Mouse (Mus musculus): ENCODE measurements around the gene Nemf. TPM values are rescaled to one million over a fixed set of nuclear protein-coding genes. Genes with fewer than 3 reads are reported as not detected.
"Not testable (repeated sequence)": the region's sequence is repeated elsewhere in the genome, so short reads cannot be mapped to it uniquely, and the experiment has no call there.

The Nemf gene
- total RNA-seq, 1 experiment from 2014 or later, result 39.1 TPM

DNA sequence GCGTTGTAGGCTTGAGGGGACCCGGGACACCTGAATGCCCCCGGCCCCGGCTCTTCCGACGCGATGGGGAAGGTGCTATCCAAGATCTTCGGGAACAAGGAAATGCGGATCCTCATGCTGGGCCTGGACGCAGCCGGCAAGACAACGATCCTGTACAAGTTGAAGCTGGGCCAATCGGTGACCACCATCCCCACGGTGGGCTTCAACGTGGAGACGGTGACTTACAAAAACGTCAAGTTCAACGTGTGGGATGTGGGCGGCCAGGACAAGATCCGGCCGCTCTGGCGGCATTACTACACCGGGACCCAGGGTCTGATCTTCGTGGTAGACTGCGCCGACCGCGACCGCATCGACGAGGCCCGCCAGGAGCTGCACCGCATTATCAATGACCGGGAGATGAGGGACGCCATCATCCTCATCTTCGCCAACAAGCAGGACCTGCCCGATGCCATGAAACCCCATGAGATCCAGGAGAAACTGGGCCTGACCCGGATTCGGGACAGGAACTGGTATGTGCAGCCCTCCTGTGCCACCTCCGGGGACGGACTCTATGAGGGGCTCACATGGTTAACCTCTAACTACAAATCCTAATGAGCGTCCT, 15.9 kb upstream of the Nemf start:
- peak; percentile 23 for DNase-seq

DNA sequence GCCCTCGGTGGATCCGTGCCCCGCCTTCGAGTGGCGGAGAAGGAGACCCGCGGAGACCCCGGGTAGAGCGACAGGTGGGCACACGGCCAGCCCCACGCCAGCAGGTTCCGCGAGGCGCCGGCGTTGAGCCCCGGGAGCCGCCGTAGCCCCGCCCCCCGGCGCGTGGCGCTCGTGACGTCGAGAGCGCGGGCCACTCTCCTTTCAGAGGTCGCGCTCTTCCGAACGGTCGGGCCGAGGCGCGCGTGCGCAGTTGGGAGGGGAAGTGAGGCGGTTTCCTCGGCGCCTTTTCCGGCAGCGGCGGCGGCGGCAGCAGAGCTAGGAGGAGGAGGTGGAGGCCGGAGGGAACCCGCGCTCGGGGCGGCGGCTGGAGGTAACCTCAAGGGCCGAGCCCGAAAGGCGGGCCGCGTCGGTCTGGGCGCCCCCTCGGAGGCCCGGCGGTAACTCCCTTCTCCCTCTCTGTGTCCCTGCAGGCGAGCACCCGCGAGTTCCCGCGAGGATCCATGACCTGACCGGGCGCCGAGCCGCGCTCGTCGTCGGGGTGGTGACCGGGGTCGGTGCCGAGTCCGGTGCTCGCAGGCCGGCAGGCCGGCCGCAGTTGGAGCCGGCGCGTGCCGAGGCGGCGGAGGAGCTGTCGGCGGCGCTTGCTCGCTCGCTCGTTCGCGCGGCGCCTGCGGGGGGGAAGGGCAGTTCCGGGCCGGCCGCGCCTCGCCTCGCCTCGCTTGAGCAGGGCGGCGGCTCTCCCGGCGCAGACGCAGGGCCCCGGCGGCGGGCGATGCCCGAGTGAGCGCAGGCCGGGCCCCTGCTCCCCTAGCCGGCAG, 15.1 kb upstream of the Nemf start, which contains the start of the genes Arf6 and Gm9887:
Arf6 (plus strand) TSS at position 297 of the 818 bp plus-strand sequence.
Gm9887 (minus strand) TSS at position 605 of the 818 bp plus-strand sequence.
- DNase-seq, result peak; percentile 100

DNA sequence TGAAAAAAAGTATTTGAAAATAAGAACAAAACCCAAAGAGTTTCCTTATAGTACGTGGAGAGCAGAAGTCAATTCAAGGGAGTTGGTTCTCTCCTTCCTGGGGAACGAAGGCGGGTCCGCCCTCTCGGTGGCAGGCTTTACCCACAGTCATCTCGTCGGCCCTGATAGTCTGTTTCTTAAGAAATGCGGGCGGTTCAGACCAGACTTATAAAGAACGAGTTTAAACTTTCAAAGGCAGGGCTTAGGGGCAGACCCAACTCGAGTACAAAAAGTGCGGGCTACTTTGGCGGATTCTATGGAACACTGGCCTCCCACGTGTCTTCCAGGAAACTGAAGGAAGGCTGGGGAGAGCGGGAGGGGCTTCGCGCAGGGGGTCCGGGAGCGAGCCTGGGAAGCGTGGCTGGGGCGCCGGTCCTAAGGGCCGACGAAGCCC, 14.5 kb upstream of the Nemf start:
- DNase-seq, result no peak

DNA sequence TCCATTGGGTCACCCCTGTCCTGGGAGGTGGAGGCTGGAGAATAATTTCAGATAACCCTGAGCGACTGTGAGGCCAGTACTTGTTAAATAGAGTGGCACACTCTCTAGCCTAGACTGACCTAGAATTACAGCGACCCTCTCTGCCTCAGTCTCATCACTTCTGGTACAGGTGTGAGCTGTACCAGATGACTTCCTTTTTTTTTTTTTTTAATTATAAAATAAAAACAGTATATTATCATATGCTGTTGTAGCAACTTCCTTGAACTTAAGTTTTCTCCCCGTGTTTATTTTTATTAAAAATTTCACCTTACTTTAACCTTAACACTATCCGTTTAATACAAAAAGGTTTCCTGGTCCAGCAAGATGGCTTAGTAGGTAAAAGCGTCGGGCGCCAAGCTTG, 14.0 kb upstream of the Nemf start:
- no peak for DNase-seq

DNA sequence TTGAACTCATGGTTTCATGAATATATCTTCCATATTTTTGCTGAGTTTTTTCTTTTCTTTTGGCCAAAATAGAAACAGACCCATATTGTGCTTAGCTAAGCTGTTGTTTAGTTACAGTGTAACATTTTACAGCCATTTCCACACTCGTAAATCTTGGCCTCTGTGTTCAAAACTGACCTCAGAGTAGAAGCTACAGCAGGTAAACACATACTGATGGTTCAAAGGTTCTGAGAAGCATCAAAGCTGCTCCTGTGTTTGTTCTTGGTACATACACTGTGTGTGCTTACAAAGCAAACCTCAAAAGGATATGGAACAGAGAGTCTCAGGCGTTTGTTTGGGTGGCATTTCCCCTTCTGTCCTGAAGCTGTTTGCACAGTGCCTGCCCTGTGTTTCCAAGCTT, 10.6 kb upstream of the Nemf start:
- no peak for DNase-seq

DNA sequence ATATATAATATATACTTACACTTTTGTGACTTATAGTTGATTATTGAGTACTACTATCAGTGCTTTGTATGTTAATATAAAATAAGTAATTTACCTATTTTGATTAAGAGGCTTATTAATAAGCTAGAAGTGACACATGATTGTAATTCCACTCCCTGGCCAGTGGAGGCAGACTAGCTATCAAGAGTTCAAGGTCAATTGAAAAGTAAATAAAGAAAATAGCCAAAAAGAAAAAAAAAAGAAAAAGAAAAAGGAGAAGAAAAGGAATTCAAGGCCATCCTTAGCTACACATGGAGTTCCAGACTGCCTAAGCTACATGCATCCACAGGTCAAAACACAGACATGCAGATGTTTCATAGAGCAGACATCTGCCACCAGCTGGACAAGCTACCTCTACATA, 9.5 kb upstream of the Nemf start:
- no peak for DNase-seq

DNA sequence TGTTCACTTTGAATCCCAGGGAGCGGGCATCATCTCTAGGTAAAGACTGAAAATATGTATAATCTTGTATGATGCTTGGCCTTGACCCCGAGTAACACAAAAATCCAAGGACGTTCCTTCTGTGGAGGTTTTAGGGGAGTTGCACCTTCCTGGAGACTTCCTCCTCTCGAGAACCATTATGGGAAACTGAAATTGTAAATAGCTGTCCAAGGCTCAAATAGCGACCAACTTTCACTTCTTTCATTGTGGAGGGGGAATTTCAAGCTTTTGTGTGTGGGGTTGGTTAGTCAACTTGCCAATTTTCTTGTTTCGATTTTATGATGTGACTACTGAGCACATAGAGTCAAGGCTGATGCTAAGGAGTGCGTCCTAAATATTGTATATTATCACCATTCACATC, 8.8 kb upstream of the Nemf start:
- no peak for DNase-seq

DNA sequence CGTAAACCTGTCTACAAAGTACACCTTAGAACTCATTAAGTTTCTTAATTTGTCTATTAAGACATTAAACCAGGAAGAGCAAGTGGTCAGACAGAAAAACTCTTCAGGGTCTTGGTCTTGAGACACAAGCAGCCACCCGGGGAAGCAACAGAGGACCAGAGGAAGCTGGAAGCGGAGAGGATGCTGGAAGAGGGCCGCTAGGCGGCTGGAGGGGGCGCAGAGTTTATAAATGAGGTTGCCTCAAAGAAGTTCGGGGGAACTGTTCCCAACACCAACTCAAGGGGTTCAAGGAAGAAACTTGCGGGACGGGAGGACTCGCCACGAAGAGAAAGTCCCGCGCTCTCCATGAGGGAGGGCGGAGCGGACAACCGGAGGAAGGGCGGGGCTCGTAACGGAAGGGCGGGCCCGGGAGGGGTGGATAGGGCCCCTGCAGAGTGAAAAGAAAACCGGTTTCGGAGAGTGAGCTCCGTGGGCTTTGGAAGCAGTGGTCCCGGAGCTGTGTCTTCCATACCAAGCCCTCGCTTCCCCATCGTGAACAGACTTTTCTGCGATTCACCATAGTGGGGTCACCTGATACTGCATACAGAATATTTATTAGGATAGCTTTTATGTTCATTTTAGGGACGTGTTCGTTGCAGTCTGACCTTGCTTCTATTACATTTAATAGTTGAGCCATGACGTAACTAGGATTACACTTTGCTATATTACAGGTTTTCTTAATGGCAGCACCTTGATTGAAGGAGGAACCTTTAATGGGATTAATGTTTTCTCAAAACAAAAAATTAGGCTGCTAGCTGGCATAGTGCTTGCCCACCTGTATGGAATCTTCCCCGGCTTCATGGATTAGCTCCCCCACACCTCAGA, 7.2 kb upstream of the Nemf start:
- peak; percentile 90 for DNase-seq

DNA sequence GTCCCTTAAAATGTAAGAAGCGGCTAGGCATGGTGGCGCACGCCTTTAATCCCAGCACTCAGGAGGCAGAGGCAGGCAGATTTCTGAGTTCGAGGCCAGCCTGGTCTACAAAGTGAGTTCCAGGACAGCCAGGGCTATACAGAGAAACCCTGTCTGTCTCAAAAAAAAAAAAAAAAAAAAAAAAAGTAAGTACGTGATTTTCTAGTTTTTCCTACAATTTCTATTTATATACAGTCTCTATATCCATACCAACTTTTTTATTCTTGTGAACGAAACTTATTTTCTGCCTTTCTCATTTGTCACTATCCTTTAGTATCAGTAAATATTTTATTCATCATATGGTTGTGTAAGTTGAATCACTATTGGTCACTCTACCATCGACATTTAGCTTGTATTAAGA, 6.1 kb upstream of the Nemf start:
- DNase-seq, result not testable (repeated sequence)

DNA sequence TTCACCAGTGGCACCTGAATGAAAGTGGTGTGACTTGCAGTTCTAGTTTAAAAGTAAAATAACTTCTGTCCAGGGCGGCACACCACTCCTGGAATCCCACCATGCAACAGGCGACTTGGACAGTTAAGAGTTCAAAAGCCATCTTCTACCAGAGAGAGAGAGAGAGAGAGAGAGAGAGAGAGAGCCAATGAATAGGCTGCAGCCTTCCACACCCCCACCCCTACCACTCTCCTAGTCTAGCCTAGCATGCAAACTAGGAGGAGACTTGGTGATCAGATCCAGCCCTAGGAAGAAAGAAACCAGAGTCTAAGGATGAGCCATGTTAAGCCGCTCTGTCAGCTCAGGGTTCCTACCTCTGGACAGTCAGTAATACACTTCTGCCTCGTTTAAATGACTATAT, 5.4 kb upstream of the Nemf start:
- DNase-seq, result no peak

DNA sequence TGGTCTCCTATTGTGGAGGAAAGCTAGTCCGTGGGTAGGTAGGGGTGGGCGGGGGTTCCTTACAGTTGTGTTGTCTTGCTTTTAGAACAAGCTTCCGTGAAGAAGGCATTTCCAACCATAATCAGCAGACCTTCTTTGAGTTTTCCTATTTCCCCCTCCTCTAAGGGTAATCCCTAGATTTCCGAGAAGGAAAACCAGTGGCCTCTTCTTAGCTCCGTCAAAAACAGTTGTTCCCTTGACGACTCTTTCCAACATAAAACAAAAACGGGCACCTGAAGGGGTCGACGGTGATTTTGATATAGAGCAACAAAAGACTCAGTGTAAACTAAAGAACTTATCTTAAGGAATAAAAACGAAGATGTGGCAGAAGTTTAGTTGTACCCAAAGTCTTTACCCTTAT, 5.0 kb upstream of the Nemf start:
- no peak for DNase-seq

DNA sequence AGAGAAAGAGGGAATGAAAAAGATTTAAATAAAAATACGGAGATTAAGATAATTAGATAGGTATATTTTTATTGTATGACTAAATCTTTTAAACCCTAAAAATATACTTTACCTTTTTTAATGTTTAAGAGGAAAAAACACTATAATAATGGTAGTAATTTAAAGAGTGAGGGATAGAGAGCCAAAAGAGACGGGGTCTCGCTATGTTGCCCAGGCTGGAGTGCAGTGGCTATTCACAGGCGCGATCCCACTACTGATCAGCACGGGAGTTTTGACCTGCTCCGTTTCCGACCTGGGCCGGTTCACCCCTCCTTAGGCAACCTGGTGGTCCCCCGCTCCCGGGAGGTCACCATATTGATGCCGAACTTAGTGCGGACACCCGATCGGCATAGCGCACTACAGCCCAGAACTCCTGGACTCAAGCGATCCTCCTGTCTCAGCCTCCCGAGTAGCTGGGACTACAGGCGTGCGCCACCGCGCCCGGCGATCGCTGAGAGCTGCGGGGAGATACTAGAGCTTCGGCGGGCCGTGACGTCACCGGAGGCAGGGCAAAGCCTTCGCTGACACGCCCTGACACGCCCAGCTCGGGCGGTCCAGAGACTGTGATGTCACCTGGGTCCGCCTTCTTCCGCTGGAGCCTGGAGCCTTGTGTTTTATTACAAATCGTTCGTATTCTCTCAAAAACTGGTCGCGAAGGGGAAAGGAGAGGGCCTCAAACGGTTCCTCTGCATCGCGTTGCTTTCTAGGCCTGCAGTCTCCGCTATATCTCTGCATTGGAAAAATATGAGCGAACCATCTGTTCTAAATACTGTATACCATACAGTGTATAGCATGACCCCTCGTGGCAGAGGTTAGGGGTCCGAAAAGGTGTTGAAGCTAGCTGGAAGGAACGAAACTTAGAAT, 4.3 kb upstream of the Nemf start:
- peak; percentile 100 for DNase-seq

DNA sequence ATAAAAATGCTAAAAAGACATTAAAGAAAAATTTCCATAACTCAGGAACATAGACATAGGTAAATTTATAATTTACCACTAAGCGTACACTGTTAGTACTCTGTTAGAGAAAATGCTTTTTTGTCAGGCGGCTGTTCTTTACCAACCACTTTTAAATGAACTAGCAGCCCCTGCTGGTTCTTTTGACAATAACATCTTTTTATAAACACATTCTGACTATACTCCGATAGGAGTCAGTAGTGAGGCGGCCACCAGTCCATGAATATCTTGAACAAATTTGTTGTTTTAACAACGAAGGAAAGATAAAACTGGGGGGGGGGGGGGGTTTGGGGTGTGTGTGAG, 3.7 kb upstream of the Nemf start:
- DNase-seq, result peak; percentile 42

DNA sequence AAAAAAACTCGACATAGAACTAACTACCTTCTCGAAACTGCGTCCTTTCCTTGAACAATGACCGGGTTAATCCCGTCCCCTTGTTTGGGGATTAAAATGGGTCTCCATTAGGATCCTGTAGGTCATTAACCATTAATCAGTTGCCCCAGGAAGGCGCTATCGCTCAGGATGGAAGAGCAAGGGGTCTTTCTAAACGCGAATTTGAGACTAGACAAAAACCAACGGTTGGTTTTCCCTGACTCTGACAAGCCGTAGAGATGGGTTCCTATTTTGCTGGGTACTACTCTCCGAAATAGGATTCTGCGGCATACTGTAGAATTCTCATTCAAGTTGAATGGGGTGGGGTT, 308 bp upstream of the Nemf start:
- DNase-seq, result peak; percentile 14

DNA sequence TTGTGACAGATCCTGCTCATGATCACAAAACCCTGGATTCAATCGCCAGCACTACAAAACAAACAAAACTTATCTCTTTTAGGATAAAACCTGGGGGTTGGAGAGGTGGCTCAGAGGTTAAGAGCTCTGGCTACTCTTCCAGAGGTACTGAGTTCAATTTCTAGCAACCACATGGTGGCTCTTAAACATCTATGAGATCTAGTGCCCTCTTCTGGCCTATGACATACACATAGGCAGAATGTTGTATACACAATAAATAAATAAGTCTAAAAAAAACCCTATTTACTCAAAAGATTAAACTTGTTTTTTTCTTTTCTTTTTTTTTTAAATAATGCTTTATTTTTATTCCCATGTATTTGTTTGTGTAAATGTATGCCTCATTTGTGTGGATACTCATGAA, 5.3 kb downstream of the Nemf start:
- no peak for DNase-seq

DNA sequence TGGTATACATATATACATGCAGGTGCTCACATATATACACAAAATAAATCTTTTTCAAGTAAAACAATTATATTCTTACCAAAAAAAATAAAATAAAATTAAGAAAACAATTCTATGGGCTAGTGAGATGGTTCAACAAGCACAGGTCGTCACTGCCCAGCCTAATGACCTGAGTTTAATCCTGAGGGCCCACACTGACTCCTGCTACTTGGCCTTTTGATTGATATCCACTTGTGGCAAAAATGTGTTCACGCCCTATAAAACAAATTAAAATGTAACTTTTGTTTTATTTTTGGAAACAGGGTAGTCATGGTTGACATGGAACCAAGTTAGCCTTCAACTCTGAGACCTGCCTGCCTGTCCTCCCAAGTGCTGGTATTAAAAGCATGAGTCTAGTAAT, 7.0 kb downstream of the Nemf start:
- DNase-seq, result no peak

DNA sequence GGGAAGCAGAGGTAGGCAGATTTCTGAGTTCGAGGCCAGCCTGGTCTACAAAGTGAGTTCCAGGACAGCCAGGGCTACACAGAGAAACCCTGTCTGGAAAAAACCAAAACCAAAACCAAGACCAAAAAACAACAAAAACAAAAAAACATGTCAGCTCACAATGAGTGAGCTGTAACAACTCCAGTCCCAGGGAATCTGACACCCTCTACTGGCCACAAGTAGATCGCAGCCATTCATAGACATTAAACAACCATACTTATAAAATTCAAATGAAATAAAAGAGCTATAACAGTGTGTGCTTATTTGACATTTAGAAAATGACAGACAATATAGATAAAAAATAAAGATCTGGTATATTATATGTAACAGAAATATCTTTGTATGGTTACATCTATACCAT, 23.4 kb downstream of the Nemf start:
- DNase-seq, result peak; percentile 51

DNA sequence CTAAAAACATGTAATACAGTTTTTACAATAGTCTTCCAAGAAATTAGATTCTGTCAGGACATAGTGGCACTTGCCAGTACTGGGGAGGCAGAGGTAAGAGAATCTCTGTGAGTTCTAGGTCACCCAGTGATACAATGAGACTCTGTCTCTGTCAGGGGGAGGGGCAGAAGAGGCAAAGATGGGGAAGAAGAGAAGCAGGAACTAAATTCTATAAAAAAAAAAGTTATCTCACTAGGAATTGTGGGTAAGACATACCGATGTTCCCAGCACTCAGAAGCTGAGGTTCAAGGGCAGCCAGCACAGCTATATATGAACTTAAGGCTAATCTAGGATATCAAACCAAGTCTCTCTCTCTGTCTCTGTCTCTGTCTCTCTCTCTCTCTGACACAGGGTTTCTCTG, 24.8 kb downstream of the Nemf start:
- DNase-seq, result no peak

DNA sequence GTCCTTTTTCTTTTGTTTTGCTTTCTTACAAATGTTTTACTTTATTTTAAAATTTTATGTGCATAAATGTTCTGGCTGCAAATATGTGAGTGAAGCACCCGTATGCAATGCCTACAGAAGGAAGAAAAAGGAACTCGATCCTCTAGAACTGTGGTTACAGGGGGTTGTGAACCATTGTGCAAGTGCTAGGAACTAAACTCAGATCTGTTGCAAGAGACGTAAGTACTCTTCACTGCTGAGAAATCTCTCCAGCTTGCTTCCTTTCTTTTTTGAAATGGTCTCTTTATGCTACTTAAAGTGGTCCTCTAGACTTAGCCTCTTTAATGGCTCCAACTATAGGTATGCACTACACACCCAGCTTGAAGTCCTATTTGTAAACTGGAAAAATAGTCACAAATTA, 25.8 kb downstream of the Nemf start:
- no peak for DNase-seq

DNA sequence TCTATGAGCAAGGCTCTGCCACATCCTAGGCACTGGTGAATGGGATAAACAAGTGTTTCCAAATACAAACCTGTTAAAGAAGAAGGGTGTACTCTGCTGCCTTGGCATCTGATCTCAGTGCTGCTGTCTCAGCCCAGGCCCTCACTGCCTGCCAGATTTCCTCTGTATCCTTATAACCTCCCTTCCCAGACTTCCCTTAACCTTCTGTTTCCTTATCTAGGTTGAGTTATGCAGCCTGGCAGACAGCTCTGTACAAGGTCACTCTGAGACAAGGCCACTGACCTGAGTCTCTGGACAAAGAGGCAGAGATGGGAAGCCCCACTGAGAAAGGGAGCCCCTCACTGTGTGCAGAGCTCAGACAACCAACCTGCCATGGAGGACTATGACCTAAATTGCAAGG, 38.5 kb downstream of the Nemf start:
- DNase-seq, result peak; percentile 12

DNA sequence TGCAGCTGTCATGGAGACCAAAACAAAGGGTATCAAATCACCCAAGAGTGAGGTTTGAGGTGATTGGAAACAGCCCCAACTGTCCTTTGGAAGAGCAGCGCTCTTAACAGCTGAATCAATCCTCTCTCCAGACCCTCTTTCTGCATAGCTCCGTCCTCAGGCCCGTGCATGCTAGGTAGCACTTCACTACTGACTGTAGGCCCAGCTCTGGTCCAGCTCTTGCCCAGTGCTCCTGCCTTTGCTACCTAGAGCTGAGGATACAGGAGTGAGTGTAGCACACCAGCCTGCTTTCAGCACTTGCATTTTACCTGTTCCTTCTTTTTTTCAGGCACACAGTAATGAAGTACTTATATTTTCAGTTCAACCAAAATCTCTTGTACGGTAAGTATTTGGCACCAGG, 47.3 kb downstream of the Nemf start:
- DNase-seq, result no peak

DNA sequence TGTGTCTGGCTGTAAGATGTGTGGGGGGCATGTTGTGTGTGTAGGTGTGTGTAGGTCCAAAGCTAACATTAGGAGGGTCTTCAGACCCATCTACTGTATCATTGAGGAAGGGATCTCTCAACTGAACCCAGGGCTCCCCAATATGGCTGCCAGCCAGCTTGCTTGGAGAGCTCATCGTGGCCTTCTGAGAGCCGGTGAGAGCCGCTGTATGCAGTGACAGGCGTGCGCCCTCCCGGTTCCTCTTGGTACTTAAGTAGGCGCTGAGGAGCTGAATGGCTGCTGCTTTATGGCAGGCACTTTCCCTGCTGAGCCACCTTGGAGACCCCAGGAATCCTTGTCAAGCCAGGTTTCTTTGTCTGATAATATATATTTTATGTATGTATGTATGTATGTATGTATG, 50.6 kb downstream of the Nemf start:
- no peak for DNase-seq

Measured in adrenal gland, postnatal 14 days (tissue).